Mouse (Mus musculus): ENCODE data around the gene Fzd4. TPM values are rescaled to one million over a fixed set of nuclear protein-coding genes. Genes with fewer than 3 reads are reported as not detected.
A peak's percentile ranks its signal among the peaks of the same experiment; 100 is the strongest.

Fzd4 gene
- total RNA-seq, 2 experiments from 2014 or later, result 0.14 TPM; not detected in 1

DNA sequence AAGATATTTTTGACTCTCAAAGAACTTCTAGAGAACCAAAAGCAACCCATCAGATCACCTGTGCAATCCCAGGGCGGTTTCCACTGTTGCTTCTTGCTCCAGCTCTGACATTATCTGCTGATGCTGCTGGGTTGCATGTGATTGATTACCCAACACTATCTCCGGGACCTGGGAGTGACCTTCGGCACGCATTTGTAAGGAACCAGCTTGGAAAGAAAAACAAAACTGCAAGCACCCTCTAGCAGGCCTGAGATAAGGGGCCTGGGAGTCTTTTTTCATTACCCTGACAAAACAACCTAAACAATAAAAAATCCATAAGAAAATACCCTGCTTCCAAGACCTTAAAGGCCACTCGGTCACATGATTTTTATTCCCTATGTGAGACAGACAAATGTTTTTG, 19.0 kb downstream of the Fzd4 start:
- no peak for ATAC-seq (replicated peaks; ENCODE audit: low FRiP score, low TSS enrichment, poor library complexity, severe bottlenecking)

DNA sequence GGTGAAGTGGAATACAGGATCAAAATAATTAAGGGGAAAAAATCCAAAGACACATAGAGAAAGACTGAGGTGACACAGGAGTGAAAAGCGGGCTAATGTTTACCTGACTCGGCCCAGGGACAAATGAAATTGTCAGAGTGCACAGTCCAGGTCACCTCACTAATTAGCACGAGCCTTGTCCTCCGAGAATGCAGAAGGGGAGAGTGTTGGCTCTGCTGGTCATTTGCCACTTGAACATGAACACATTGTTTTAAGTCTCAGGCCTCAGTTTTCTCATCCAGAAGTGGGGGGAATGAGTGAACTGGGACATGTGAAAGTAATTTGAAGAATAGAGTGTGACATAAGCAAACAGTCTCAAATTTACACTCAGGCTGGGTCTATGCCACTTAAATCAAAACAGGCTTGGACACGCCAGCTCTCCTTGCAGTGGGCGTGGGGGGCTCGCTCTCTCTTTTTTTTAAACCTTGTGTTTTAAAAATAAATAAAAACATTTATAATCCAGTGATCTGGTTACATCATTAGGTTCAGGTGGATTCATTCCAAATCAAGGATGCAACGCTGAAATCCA, 19.6 kb downstream of the Fzd4 start:
- no peak for ATAC-seq (replicated peaks; ENCODE audit: low FRiP score, low TSS enrichment, poor library complexity, severe bottlenecking)

DNA sequence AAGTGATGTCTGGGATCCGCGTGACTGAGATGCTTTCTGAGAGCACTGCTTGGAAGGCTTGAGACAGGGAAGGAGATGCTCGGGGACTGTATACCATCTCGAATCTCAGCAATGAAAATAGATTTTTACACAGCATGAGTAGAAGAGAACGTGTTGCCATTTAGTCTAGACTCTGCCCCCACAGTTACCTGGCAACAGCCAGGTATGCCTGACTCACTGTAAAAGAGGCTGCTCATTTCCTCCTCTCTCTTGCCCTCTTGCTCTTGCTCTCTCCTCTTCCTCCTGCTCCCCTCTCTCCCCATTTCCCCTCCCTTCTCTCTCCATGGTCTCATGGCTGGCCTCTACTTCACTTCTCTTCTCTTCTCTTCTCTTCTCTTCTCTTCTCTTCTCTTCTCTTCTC, 20.5 kb downstream of the Fzd4 start:
- no peak for ATAC-seq (replicated peaks; ENCODE audit: low FRiP score, low TSS enrichment, poor library complexity, severe bottlenecking)

DNA sequence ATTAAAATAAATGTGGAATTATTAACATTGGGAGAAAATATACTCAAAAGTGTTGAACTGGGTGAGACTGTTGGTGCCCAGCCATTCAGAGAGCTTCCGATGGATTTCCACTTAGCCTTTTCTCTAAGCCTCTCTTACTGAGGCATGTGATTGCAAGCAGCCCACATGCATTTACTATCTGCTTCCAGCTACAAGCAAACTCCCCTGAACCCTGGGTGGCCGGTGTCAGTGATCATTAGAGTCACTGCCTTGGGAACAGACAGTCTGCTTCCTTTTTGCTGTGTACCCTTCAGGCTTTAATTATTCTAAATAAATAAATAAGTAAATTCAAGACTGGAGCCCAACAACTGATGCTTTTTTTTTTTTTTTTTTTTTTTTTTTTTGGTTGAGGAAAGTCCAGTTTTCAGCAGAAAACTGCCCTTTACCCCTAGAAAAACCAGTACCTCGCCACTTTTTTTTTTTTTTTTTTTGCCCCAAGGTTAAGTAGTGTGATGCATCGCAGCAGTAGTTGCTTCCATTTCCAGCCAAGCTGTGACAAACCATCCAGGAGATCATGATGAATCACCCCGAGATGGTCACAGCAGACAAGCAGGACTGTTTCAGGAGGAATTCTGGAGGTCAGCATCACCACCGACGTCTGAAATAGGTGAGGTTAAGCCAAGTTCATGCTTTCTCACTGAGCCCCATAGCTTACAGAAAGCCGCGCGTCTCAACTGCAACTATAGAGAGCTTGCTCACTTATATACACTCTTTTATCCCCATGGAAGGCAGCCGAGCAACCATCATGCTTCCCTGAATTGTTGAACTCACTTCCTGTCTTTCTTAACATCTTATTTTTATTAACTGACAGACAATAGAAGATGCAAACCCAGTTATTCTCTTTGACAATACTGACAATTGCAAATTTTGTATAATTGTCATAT, 21.9 kb downstream of the Fzd4 start:
- ATAC-seq (replicated peaks; ENCODE audit: low FRiP score, low TSS enrichment, poor library complexity, severe bottlenecking), result no peak

GRCm38 (mm10) chr7:89427101-89427500, 22.9 kb downstream of the Fzd4 start:
- no peak for ATAC-seq (replicated peaks; ENCODE audit: low FRiP score, low TSS enrichment, poor library complexity, severe bottlenecking)

GRCm38 (mm10) chr7:89428804-89429203, 24.6 kb downstream of the Fzd4 start:
- no peak for ATAC-seq (replicated peaks; ENCODE audit: low FRiP score, low TSS enrichment, poor library complexity, severe bottlenecking)

DNA sequence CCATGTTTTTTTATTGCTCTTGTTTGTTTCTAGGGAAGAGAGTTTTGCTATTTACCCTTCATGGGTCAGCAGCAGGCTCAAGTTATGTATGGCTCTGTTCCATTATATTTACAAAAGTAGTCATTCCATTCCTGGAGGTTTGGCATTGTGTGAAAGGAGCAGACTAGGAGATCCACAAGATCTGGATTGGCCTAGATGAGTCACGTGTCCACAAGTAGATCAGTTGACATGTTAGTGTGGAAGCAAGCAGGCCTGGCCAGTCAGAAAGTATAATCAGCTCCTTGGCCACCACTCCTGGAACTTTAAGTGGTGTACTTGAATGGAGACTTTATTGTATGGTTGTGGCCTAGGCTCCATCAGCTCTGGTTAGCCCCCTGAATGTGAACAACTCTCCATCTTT, 25.2 kb downstream of the Fzd4 start:
- ATAC-seq (replicated peaks; ENCODE audit: low FRiP score, low TSS enrichment, poor library complexity, severe bottlenecking), result no peak

DNA sequence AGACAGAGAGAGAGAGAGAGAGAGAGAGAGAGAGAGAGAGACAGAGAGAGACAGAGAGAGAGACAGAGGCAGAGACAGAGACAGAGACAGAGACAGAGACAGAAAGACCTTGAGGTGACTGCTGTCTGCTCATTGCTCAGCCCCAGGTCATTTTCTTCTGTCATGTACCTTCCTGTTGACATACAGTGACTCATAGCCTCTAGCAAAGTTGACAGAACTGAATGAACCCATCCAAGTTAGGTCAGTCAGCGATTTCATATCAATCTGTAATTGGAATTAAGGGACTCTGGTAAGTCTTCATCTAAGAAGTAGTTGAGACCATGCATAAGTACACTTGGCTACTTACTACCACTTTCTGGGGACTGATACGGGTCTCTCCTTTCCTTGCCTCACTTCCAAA, 27.0 kb downstream of the Fzd4 start:
- ATAC-seq (replicated peaks; ENCODE audit: low FRiP score, low TSS enrichment, poor library complexity, severe bottlenecking), result no peak

- ATAC-seq (replicated peaks; ENCODE audit: low FRiP score, low TSS enrichment, poor library complexity, severe bottlenecking), result no peak
Observed at GRCm38 (mm10) chr7:89433193-89433892, 29.2 kb downstream of the Fzd4 start.

DNA sequence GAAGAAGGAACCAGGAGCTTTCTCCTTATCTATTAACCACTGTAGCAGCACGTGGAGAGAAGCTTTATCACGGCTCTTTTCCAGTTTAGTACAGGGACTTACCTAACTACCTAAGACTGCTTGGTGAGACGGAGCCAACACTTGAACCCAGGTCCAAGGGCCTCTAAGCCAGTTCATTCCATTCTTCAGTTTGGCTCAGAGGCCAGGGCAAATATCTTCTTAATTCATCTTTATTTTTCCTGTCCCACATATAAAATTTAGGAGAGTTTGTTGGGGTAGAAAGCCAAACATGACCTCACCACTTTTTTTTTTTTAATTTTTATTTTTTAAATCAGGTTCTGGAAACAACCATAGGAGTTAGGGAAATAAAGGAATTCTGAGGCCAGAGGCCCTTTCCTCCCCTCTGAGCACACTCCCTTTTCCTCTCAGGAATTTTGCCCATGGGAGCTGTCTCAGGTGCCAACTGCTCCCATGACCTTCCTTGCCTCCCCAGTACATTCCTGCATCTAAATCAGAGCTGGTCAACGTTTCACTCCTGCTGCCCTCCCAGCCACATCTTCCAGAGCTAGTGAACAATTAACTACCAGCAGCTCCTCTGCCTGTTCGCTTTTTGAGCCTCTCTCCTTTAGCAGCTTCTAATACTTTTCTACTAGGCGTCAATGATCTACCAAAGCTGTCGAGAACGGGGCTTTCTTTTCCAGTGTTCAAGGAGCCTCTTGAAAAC, 29.9 kb downstream of the Fzd4 start:
- no peak for ATAC-seq (replicated peaks; ENCODE audit: low FRiP score, low TSS enrichment, poor library complexity, severe bottlenecking)

DNA sequence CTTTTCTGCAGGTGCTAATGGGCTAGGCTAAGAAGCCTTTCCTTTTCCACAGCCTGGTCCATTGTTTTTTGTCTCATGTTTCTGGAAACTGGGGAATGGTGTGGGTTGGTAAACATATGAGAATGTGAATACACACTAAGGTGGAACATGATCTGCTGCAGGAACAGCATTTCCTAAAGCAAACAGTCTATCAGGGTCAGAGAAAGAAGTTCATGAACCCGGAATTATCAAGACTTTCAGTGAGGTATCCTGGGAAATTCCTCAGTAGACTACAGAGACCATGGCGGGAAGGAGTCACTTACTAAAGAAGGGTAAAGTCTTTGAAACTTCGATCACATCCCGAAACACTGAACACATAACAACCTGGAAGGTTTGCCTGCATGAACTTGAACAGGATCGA, 32.2 kb downstream of the Fzd4 start:
- no peak for ATAC-seq (replicated peaks; ENCODE audit: low FRiP score, low TSS enrichment, poor library complexity, severe bottlenecking)

DNA sequence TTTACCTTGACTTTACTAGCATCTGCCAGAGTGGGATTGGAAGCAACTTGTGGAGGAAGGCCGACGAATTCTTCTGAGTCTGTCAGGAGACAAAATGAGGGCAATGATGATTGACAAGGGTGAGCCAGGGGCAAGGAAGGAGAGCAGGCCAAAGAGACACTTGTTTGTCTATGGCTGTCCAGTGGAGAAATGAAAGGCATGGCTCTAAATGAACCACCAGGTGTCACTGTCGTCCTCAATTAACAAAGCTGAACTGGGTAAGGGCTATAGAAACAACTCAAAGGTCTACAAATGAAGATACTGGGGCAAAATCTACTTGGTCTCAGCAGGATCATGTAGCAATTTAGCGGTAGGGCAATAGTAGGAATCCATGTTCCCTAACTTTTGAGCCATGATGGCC, 33.4 kb downstream of the Fzd4 start:
- peak; percentile 78 for ATAC-seq (replicated peaks; ENCODE audit: low FRiP score, low TSS enrichment, poor library complexity, severe bottlenecking)

DNA sequence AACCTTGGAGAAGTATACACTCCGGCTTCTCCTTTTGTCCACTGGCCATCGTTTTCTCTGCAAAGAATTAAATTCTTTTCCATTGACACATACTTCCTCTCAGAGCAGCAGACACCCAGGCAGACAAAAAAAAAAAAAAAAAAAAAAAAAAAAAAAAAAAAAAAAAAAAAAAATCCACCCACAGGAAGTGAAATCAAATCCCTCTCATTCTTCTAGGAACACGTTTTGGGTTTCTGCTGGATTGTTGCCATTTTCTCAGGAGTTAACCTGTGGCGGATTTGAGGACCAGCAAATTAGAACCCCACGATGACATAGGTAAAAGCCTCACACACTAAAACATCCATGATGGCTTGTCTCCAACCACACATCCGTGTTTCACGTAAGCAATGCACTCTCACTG, 37.1 kb downstream of the Fzd4 start:
- no peak for ATAC-seq (replicated peaks; ENCODE audit: low FRiP score, low TSS enrichment, poor library complexity, severe bottlenecking)

GRCm38 (mm10) chr7:89442242-89442641, 38.1 kb downstream of the Fzd4 start:
- no peak for ATAC-seq (replicated peaks; ENCODE audit: low FRiP score, low TSS enrichment, poor library complexity, severe bottlenecking)

GRCm38 (mm10) chr7:89445137-89445536, 41.0 kb downstream of the Fzd4 start:
- no peak for ATAC-seq (replicated peaks; ENCODE audit: low FRiP score, low TSS enrichment, poor library complexity, severe bottlenecking)

GRCm38 (mm10) chr7:89450312-89450711, 46.2 kb downstream of the Fzd4 start:
- no peak for ATAC-seq (replicated peaks; ENCODE audit: low FRiP score, low TSS enrichment, poor library complexity, severe bottlenecking)

DNA sequence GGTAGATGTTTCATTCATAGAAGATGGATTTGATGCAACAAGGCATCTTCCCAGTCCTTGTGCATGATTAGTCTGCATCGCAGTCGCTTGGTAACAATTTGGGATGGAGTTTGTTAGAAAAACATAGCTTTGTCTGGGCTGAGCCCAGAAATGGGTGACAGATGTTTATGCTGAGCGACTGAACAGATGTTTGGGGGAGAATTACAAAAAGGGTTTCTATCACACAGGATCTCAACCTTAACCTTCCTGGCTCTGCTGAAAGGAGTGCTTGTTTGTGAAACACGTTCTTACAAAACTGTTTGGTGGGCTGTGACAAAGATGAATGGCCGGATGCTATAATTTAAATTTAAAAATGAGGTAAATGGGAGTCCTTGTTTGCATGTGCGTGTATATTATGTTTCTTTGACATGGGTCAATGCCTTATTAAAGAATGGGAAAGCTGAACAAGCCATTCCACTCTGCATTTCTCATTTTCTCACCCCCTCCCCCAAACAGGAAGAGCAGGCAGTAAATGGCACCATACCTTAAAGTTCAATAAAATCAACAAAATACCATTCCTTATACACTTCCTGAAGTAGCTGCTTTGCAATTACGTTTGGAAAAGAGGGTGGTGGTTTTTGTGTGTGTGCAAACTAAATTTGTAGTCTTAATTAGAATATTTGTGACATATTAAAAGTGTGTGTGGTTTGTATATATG, 52.4 kb downstream of the Fzd4 start:
- no peak for ATAC-seq (replicated peaks; ENCODE audit: low FRiP score, low TSS enrichment, poor library complexity, severe bottlenecking)

- no peak for ATAC-seq (replicated peaks; ENCODE audit: low FRiP score, low TSS enrichment, poor library complexity, severe bottlenecking)
Observed at GRCm38 (mm10) chr7:89459691-89460090, 55.5 kb downstream of the Fzd4 start.

- ATAC-seq (replicated peaks; ENCODE audit: low FRiP score, low TSS enrichment, poor library complexity, severe bottlenecking), result no peak
Observed at GRCm38 (mm10) chr7:89460911-89461310, 56.8 kb downstream of the Fzd4 start.
